Mouse (Mus musculus) G1E-ER4 (cell line): Measurements from ENCODE around the gene Fam120b. TPM values are rescaled to one million over a fixed set of nuclear protein-coding genes. Genes with fewer than 3 reads are reported as not detected.

Source experiments
- GATA1 ChIP-seq: IDR thresholded peaks from one replicate; pipeline ENCODE4 v1.8.0; 2012; ENCODE audit warnings: low read length, inconsistent platforms
- polyA plus RNA-seq: library from polyadenylated mRNA; stranded (reverse); fragments of >175 nt; gene quantifications from 2 replicates; pipeline ENCODE4 v1.2.3, GENCODE M21; 2012

Fam120b gene
- polyA plus RNA-seq, 1 experiment, result 2.9 TPM

GRCm38 (mm10) chr17:15376494-15377181 lies 19.4 kb upstream of the Fam120b start, which contains the start of gene Dll1:
Dll1 (minus strand) TSS chr17:15376872.
- no peak for TF ChIP-seq GATA1

GRCm38 (mm10) chr17:15377901-15378300 lies 18.1 kb upstream of the Fam120b start:
- no peak for TF ChIP-seq GATA1

- no peak for TF ChIP-seq GATA1
Observed at GRCm38 (mm10) chr17:15378413-15379109, 17.4 kb upstream of the Fam120b start.

- TF ChIP-seq GATA1, result no peak
Observed at GRCm38 (mm10) chr17:15379741-15380526, 16.1 kb upstream of the Fam120b start.

- TF ChIP-seq GATA1, result no peak
Observed at GRCm38 (mm10) chr17:15380641-15381051, 15.4 kb upstream of the Fam120b start.

GRCm38 (mm10) chr17:15381092-15381860 lies 14.7 kb upstream of the Fam120b start:
- no peak for TF ChIP-seq GATA1

- no peak for TF ChIP-seq GATA1
Observed at GRCm38 (mm10) chr17:15381869-15382660, 13.9 kb upstream of the Fam120b start.

GRCm38 (mm10) chr17:15383360-15383759 lies 12.6 kb upstream of the Fam120b start:
- no peak for TF ChIP-seq GATA1

GRCm38 (mm10) chr17:15388892-15389291 lies 7.1 kb upstream of the Fam120b start:
- TF ChIP-seq GATA1, result no peak

- TF ChIP-seq GATA1, result no peak
Observed at GRCm38 (mm10) chr17:15389356-15389755, 6.6 kb upstream of the Fam120b start.

GRCm38 (mm10) chr17:15401716-15402115 lies 5.7 kb downstream of the Fam120b start:
- no peak for TF ChIP-seq GATA1

- no peak for TF ChIP-seq GATA1
Observed at GRCm38 (mm10) chr17:15406576-15406975, 10.6 kb downstream of the Fam120b start.

- no peak for TF ChIP-seq GATA1
Observed at GRCm38 (mm10) chr17:15409261-15409660, 13.3 kb downstream of the Fam120b start.

GRCm38 (mm10) chr17:15410861-15411260 lies 14.9 kb downstream of the Fam120b start:
- no peak for TF ChIP-seq GATA1
